Mouse (Mus musculus) cerebellum, adult 11 months (tissue): Measurements from ENCODE around the gene Sp110.
"Not testable (repeated sequence)": the region's sequence is repeated elsewhere in the genome, so short reads cannot be mapped to it uniquely, and the experiment has no call there.

Source experiments
- DNase-seq: peaks from one replicate; pipeline ENCODE4 v3.0.0; 2022

Gene Sp110

DNA sequence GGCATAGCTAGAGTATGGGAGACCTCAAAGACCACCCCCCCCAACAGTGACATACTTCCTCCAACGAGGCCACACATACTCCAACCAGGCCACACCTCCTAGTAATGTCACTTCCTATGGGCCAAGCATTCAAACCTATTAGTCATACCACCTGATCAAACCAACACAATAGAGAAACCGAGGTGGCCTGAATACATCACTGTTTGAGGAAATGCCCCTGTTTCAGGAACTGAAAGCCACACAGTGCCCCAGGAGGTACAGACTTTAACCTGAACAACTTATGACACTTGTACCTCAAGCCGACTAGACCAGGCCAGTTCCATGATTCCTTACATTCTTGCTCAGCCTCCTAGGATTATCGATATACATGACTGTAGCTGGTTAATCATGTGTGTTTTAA, 54.8 kb downstream of the Sp110 start:
- DNase-seq = not testable (repeated sequence)

DNA sequence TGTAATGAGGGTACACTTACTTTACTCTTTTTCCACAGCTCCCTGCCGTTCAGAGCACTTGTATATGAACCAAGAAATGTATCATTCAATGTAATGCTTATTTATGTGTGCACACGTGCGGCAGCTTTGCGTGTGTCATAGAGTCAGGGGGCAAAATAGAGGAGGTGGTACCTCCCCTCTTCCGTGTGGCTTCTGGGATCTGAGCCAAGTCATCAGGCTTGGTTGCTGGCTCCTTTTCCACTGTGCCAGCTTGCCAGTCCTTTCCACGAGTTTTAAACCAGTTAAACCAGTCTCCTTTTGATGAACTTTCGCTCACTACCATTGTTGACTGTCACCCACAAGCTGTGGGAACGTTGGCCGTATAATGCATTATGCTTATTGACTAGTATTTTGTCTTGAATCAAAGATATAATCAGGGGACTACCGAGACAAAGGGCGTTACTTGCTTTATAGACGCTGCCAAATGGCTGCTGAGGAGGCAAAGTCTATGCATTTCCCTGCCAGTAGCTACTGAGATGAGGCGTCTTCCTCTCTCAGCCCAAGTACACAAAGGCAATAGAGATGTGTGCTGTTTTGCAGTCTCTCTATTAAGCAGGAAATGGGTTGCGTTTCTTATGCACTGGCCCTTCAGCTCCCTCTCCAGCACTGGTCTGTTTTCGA, 70.0 kb downstream of the Sp110 start:
- DNase-seq = not testable (repeated sequence)
